Mouse (Mus musculus): Measurements from ENCODE around the gene Slc2a9. TPM values are rescaled to one million over a fixed set of nuclear protein-coding genes. Genes with fewer than 3 reads are reported as not detected.

The Slc2a9 gene
- polyA plus RNA-seq, 1 experiment = 17.3 TPM

- TF ChIP-seq CTCF (IDR thresholded peaks at IDR 0.05; ENCODE audit: extremely low read depth, insufficient read length, insufficient replicate concordance, low read depth, low read length) = no peak
- Histone ChIP-seq H3K27ac (ENCODE audit: insufficient read depth, low read depth, low read length) (no peak overlapping the region), H3K4me1 (ENCODE audit: control insufficient read depth, insufficient read depth, insufficient read length, low read length) (no peaks in the 10 kb centered on the region), H3K27me3 (ENCODE audit: control insufficient read depth, insufficient read depth, low read length) (no peaks in the 10 kb centered on the region), H3K4me3 (ENCODE audit: low read depth, low read length) (no peak overlapping the region), H3K36me3 (ENCODE audit: control insufficient read depth, insufficient read depth, low read length) (no peaks in the 10 kb centered on the region; the same call in 1 of the 2 replicates)
- WGBS = 71% methylated on average over 6 of the region's 6 CpGs
Observed at GRCm38 (mm10) chr5:38429106-38429505, 73.8 kb downstream of the Slc2a9 start.

- no peak for TF ChIP-seq POLR2A (IDR thresholded peaks at IDR 0.05; ENCODE audit: low read depth, low read length)
- no peak for TF ChIP-seq CTCF (IDR thresholded peaks at IDR 0.05; ENCODE audit: extremely low read depth, insufficient read length, insufficient replicate concordance, low read depth, low read length)
- WGBS = 73% methylated on average over 5 of the region's 5 CpGs
- H3K4me3 ChIP-seq (ENCODE audit: low read depth, low read length) = no peak overlapping the region
- H3K27me3 ChIP-seq (ENCODE audit: control insufficient read depth, insufficient read depth, low read length) = no peaks in the 10 kb centered on the region
- no peaks in the 10 kb centered on the region for H3K36me3 ChIP-seq (ENCODE audit: control insufficient read depth, insufficient read depth, low read length)
- H3K27ac ChIP-seq (ENCODE audit: insufficient read depth, low read depth, low read length) = no peak overlapping the region
- H3K4me1 ChIP-seq (ENCODE audit: control insufficient read depth, insufficient read depth, insufficient read length, low read length) = no peaks in the 10 kb centered on the region
Observed at GRCm38 (mm10) chr5:38427757-38428156, 75.2 kb downstream of the Slc2a9 start.

- Histone ChIP-seq H3K36me3 (ENCODE audit: control insufficient read depth, insufficient read depth, low read length) (no peaks in the 10 kb centered on the region), H3K27ac (ENCODE audit: insufficient read depth, low read depth, low read length) (no peak overlapping the region), H3K4me3 (ENCODE audit: low read depth, low read length) (no peak overlapping the region), H3K4me1 (ENCODE audit: control insufficient read depth, insufficient read depth, insufficient read length, low read length) (no peaks in the 10 kb centered on the region), H3K27me3 (ENCODE audit: control insufficient read depth, insufficient read depth, low read length) (no peaks in the 10 kb centered on the region)
- TF ChIP-seq POLR2A (IDR thresholded peaks at IDR 0.05; ENCODE audit: low read depth, low read length) = no peak
- TF ChIP-seq CTCF (IDR thresholded peaks at IDR 0.05; ENCODE audit: extremely low read depth, insufficient read length, insufficient replicate concordance, low read depth, low read length) = no peak
- 72% methylated on average over 6 of the region's 6 CpGs for WGBS
Observed at GRCm38 (mm10) chr5:38425569-38425968, 77.4 kb downstream of the Slc2a9 start.

GRCm38 (mm10) chr5:38422426-38422825, 80.5 kb downstream of the Slc2a9 start:
- H3K4me3 ChIP-seq (ENCODE audit: low read depth, low read length) = no peak overlapping the region
- H3K4me1 ChIP-seq (ENCODE audit: control insufficient read depth, insufficient read depth, insufficient read length, low read length) = no peaks in the 10 kb centered on the region
- no peak overlapping the region for H3K27ac ChIP-seq (ENCODE audit: insufficient read depth, low read depth, low read length)
- WGBS = 67% methylated on average over 4 of the region's 4 CpGs
- H3K36me3 ChIP-seq (ENCODE audit: control insufficient read depth, insufficient read depth, low read length) = peaks cover 2% of the 10 kb centered on the region; the same call in 1 of the 2 replicates
- no peak for TF ChIP-seq CTCF (IDR thresholded peaks at IDR 0.05; ENCODE audit: extremely low read depth, insufficient read length, insufficient replicate concordance, low read depth, low read length)
- TF ChIP-seq POLR2A (IDR thresholded peaks at IDR 0.05; ENCODE audit: low read depth, low read length) = no peak
- H3K27me3 ChIP-seq (ENCODE audit: control insufficient read depth, insufficient read depth, low read length) = no peaks in the 10 kb centered on the region

- H3K36me3 ChIP-seq (ENCODE audit: control insufficient read depth, insufficient read depth, low read length) = peaks cover 8% of the 10 kb centered on the region
- WGBS = 87% methylated on average over 6 of the region's 6 CpGs
- TF ChIP-seq POLR2A (IDR thresholded peaks at IDR 0.05; ENCODE audit: low read depth, low read length) = no peak
- TF ChIP-seq CTCF (IDR thresholded peaks at IDR 0.05; ENCODE audit: extremely low read depth, insufficient read length, insufficient replicate concordance, low read depth, low read length) = no peak
Observed at GRCm38 (mm10) chr5:38418799-38419198, 84.1 kb downstream of the Slc2a9 start.

GRCm38 (mm10) chr5:38403612-38404011, 99.3 kb downstream of the Slc2a9 start:
- H3K27me3 ChIP-seq (ENCODE audit: control insufficient read depth, insufficient read depth, low read length) = no peaks in the 10 kb centered on the region
- H3K27ac ChIP-seq (ENCODE audit: insufficient read depth, low read depth, low read length) = no peak overlapping the region
- TF ChIP-seq POLR2A (IDR thresholded peaks at IDR 0.05; ENCODE audit: low read depth, low read length) (no peak), CTCF (IDR thresholded peaks at IDR 0.05; ENCODE audit: extremely low read depth, insufficient read length, insufficient replicate concordance, low read depth, low read length) (no peak)
- H3K4me3 ChIP-seq (ENCODE audit: low read depth, low read length) = no peak overlapping the region
- H3K36me3 ChIP-seq (ENCODE audit: control insufficient read depth, insufficient read depth, low read length) = no peaks in the 10 kb centered on the region
- WGBS = 59% methylated on average over 3 of the region's 3 CpGs
- 0 out of 2 replicates have a peak, but pooled peaks cover 2% of the 10 kb centered on the region for H3K4me1 ChIP-seq (ENCODE audit: control insufficient read depth, insufficient read depth, insufficient read length, low read length)

More at GRCm38 (mm10) chr5:38418799-38419198, 84.1 kb downstream of the Slc2a9 start:
- H3K4me1 ChIP-seq (ENCODE audit: control insufficient read depth, insufficient read depth, insufficient read length, low read length) = no peaks in the 10 kb centered on the region
- H3K27ac ChIP-seq (ENCODE audit: insufficient read depth, low read depth, low read length) = no peak overlapping the region
- H3K4me3 ChIP-seq (ENCODE audit: low read depth, low read length) = no peak overlapping the region
- no peaks in the 10 kb centered on the region for H3K27me3 ChIP-seq (ENCODE audit: control insufficient read depth, insufficient read depth, low read length)

GRCm38 (mm10) chr5:38402288-38402687, 100.7 kb downstream of the Slc2a9 start:
- 0 out of 2 replicates have a peak, but pooled peaks cover 2% of the 10 kb centered on the region for H3K4me1 ChIP-seq (ENCODE audit: control insufficient read depth, insufficient read depth, insufficient read length, low read length)
- 86% methylated on average over 3 of the region's 3 CpGs for WGBS
- H3K27ac ChIP-seq (ENCODE audit: insufficient read depth, low read depth, low read length) = no peak overlapping the region
- H3K4me3 ChIP-seq (ENCODE audit: low read depth, low read length) = no peak overlapping the region
- H3K36me3 ChIP-seq (ENCODE audit: control insufficient read depth, insufficient read depth, low read length) = peaks cover 3% of the 10 kb centered on the region; the same call in 1 of the 2 replicates
- no peaks in the 10 kb centered on the region for H3K27me3 ChIP-seq (ENCODE audit: control insufficient read depth, insufficient read depth, low read length)
- TF ChIP-seq CTCF (IDR thresholded peaks at IDR 0.05; ENCODE audit: extremely low read depth, insufficient read length, insufficient replicate concordance, low read depth, low read length) (no peak), POLR2A (IDR thresholded peaks at IDR 0.05; ENCODE audit: low read depth, low read length) (no peak)
